Mouse (Mus musculus) ES-CJ7 (cell line): ENCODE data around the gene Thap8.
A peak's percentile ranks its signal among the peaks of the same experiment; 100 is the strongest.
"Not testable (repeated sequence)": the region's sequence is repeated elsewhere in the genome, so short reads cannot be mapped to it uniquely, and the experiment has no call there.

Source experiments
- DNase-seq: peaks from one replicate; pipeline ENCODE4 v3.0.0; 2011; ENCODE audit warnings: low read depth, low spot score

Thap8 gene

GRCm38 (mm10) chr7:30279951-30280669, at the start of gene Thap8, which contains the start of gene Wdr62:
Thap8 (plus strand) TSS chr7:30280094.
Wdr62 (minus strand) TSS chr7:30280419.
- peak; percentile 94 for DNase-seq

- no peak for DNase-seq
These were observed 48.6 kb upstream of the Thap8 start for GRCm38 (mm10) chr7:30231328-30231668.

GRCm38 (mm10) chr7:30231669-30232454, 48.0 kb upstream of the Thap8 start, which contains the start of the genes Polr2i and Tbcb:
Polr2i (plus strand) TSS chr7:30231948.
Tbcb (minus strand) TSS chr7:30232272.
- peak; percentile 99 for DNase-seq

GRCm38 (mm10) chr7:30232631-30233148, 47.2 kb upstream of the Thap8 start:
- DNase-seq = peak; percentile 89

GRCm38 (mm10) chr7:30233387-30233786, 46.5 kb upstream of the Thap8 start:
- no peak for DNase-seq

- DNase-seq = no peak
These were observed 45.5 kb upstream of the Thap8 start for GRCm38 (mm10) chr7:30234276-30234858.

GRCm38 (mm10) chr7:30235091-30235490, 44.8 kb upstream of the Thap8 start:
- no peak for DNase-seq

- no peak for DNase-seq
These were observed 44.3 kb upstream of the Thap8 start, which contains the start of gene Ovol3 for GRCm38 (mm10) chr7:30235625-30236024. Ovol3 (minus strand) TSS chr7:30235725.

- DNase-seq = not testable (repeated sequence)
These were observed 42.5 kb upstream of the Thap8 start for GRCm38 (mm10) chr7:30237374-30237773.

GRCm38 (mm10) chr7:30251956-30252954, 27.6 kb upstream of the Thap8 start:
- peak; percentile 33 for DNase-seq

- DNase-seq = peak; percentile 21
These were observed 14.9 kb upstream of the Thap8 start for GRCm38 (mm10) chr7:30265041-30265440.

GRCm38 (mm10) chr7:30265531-30265930, 14.4 kb upstream of the Thap8 start:
- peak; percentile 64 for DNase-seq

- peak; percentile 98 for DNase-seq
These were observed 14.0 kb upstream of the Thap8 start for GRCm38 (mm10) chr7:30265935-30266334.

- peak; percentile 89 for DNase-seq
These were observed 13.1 kb upstream of the Thap8 start for GRCm38 (mm10) chr7:30266780-30267179.

GRCm38 (mm10) chr7:30269641-30270040, 10.3 kb upstream of the Thap8 start:
- DNase-seq = no peak

GRCm38 (mm10) chr7:30274383-30274782, 5.5 kb upstream of the Thap8 start:
- no peak for DNase-seq

GRCm38 (mm10) chr7:30278911-30279310, 983 bp upstream of the Thap8 start:
- no peak for DNase-seq

- DNase-seq = peak; percentile 81
These were observed 358 bp upstream of the Thap8 start for GRCm38 (mm10) chr7:30279536-30279935.

- DNase-seq = peak; percentile 95
These were observed 810 bp downstream of the Thap8 start for GRCm38 (mm10) chr7:30280670-30281138.

- DNase-seq = no peak
These were observed 1.6 kb downstream of the Thap8 start for GRCm38 (mm10) chr7:30281522-30281921.

GRCm38 (mm10) chr7:30282740-30283139, 2.8 kb downstream of the Thap8 start:
- no peak for DNase-seq
